Mouse (Mus musculus): Measurements from ENCODE around the gene Paqr3. TPM values are rescaled to one million over a fixed set of nuclear protein-coding genes. Genes with fewer than 3 reads are reported as not detected.

Gene Paqr3
- total RNA-seq, 2 experiments from 2014 or later: 2.8 TPM

DNA sequence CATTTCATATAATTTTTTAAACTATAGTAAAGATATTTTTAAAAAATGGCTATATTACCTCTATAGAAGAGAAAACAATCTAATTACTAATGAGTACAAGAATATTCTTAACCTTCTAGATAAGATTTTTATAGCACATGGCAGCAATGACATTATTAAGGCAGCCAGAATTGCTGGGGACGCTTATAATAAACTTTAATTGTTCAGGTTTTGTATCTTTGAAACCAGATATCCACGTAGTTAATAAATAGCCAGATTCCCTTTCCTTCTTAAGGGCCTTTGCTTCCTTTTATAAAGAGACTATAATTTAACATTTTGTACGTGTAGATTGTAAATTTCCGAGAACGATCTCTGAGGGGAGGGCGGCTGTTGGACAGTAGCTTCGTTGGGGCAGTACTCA is 66.1 kb downstream of the Paqr3 start:
- DNase-seq: no peak
- intact Hi-C loops (cut with DNase I; ENCODE audit: low total_unique reads): no loop called here

Other genes starting within 250 kb of the Paqr3 start
- gene Bmp2k, start 113.9 kb downstream of the Paqr3 start, total RNA-seq (2021): 10 to 100 TPM; 10.5 to 11.3 TPM

All from gastrocnemius, postnatal 14 days (tissue).